Mouse (Mus musculus): ENCODE measurements around the gene Gm10961.

GRCm38 (mm10) chr3:107591612-107592011 is 39.5 kb upstream of the Gm10961 start:
- TF ChIP-seq POLR2A (IDR thresholded peaks at IDR 0.05; ENCODE audit: borderline replicate concordance, extremely low read depth, low read depth, low read length) (no peak), CTCF (IDR thresholded peaks at IDR 0.05; ENCODE audit: insufficient read depth, low read length) (no peak)

Data from lung, adult 2 months (tissue).